Comparison of ENCODE assay signal across 8 mouse cellular contexts in the genomic region with DNA sequence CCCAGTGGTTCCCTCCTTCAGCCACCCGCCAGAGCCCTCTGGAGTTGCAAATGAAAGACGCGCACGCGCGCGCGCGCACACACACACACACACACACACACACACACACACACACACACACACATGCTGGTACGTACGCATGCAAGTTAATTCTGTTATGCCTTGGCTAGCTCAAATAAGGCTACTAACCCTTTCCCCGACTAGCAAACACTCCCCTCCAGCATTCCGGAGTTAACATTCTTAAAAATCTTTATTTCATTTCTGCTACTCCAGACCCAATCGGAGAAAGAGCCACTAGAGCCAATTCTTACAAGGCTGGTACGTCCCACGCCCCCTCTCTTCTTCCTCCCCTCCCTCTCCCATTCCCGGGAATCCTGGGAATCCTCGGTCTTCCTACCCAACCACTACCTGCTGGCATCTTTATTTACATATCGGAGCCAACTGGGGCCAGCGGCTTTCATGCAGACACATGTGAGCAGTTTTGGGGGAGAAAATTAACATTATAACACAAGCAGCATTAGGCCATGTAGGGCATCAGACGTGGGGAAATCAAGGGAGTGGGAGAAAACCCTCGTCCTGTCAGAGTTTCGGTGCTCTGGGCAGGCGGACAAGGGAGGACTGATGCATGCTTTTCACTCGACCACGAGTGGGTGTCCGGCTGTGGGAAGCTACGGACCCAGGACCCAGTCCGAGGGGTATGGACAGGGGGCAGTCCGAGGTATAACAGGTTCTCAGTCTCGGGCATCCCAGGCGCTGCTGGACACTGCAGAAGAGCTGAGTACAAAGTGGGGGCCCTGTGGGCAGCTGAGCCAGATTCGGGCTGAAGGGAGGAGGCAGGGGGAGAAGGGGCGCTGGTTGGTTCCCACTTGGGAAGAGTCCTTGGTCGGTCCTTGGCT. TPM values are rescaled to one million over a fixed set of nuclear protein-coding genes. Genes with fewer than 3 reads are reported as not detected.
DNase-seq lines count a peak whose midpoint lies in the region; ATAC-seq lines count a peak whose summit lies in the region.

No protein-coding gene starts in this region.

- H3K9me3 ChIP-seq in heart, embryonic 14.5 days (ENCODE audit: control insufficient read depth, low read length), result no peaks in the 10 kb centered on the region
- H3K9me3 ChIP-seq in forebrain, embryonic 15.5 days, result no peaks in the 10 kb centered on the region
- no peaks in the 10 kb centered on the region for H3K9me3 ChIP-seq in liver, embryonic 16.5 days (replicated peaks; ENCODE audit: control insufficient read depth, low read length)
- no peaks in the 10 kb centered on the region for H3K9me3 ChIP-seq in stomach, embryonic 16.5 days (replicated peaks; ENCODE audit: control insufficient read depth, low read length)

- H3K4me2 ChIP-seq in heart, embryonic 14.5 days (ENCODE audit: low read length), result peak overlapping the region; percentile 72
- peak overlapping the region; percentile 73 for H3K4me2 ChIP-seq in forebrain, embryonic 15.5 days (replicated peaks)
- peak overlapping the region; percentile 45 for H3K4me2 ChIP-seq in liver, embryonic 16.5 days (ENCODE audit: low read depth, low read length)
- peak overlapping the region; percentile 64 for H3K4me2 ChIP-seq in stomach, embryonic 16.5 days (ENCODE audit: low read depth, low read length)

- peak overlapping the region; percentile 45 for H3K9ac ChIP-seq in heart, embryonic 14.5 days (ENCODE audit: low read length)
- peak overlapping the region; percentile 43 for H3K9ac ChIP-seq in forebrain, embryonic 15.5 days (replicated peaks)
- no peak overlapping the region for H3K9ac ChIP-seq in liver, embryonic 16.5 days (ENCODE audit: low read depth, low read length)
- peak overlapping the region; percentile 31; the same call in 1 of the 2 replicates for H3K9ac ChIP-seq in stomach, embryonic 16.5 days (ENCODE audit: low read length)

- H3K36me3 ChIP-seq in heart, embryonic 14.5 days (ENCODE audit: control insufficient read depth, insufficient read depth, low read length), result no peaks in the 10 kb centered on the region
- no peaks in the 10 kb centered on the region for H3K36me3 ChIP-seq in forebrain, embryonic 15.5 days
- no peaks in the 10 kb centered on the region for H3K36me3 ChIP-seq in liver, embryonic 16.5 days (ENCODE audit: control insufficient read depth, insufficient read depth)
- no peaks in the 10 kb centered on the region for H3K36me3 ChIP-seq in stomach, embryonic 16.5 days (ENCODE audit: control insufficient read depth, insufficient read depth, low read length)

- ATAC-seq in heart, embryonic 14.5 days (ENCODE audit: insufficient number of reproducible peaks, insufficient read depth, low FRiP score, low read depth), result no peak
- peak; percentile 72 for ATAC-seq in forebrain, embryonic 15.5 days (replicated peaks)
- no peak for ATAC-seq in liver, embryonic 16.5 days (ENCODE audit: low read depth)
- ATAC-seq in stomach, embryonic 16.5 days (ENCODE audit: insufficient read depth, low FRiP score), result no peak
- ATAC-seq in granulocyte monocyte progenitor cell, adult 5-6 weeks (replicated peaks; ENCODE audit: poor library complexity, severe bottlenecking), result no peak

- H3K27me3 ChIP-seq in heart, embryonic 14.5 days (ENCODE audit: control insufficient read depth, insufficient read depth, low read length), result no peaks in the 10 kb centered on the region
- no peaks in the 10 kb centered on the region for H3K27me3 ChIP-seq in forebrain, embryonic 15.5 days
- H3K27me3 ChIP-seq in liver, embryonic 16.5 days (ENCODE audit: control insufficient read depth, insufficient read depth, low read depth, low read length), result no peaks in the 10 kb centered on the region
- no peaks in the 10 kb centered on the region for H3K27me3 ChIP-seq in stomach, embryonic 16.5 days (ENCODE audit: control insufficient read depth, insufficient read depth, low read length)

- no peak for DNase-seq in heart, adult 8-10 months (ENCODE audit: low spot score)
- peak; percentile 75 for DNase-seq in ZHBTc4 (ENCODE audit: low read depth, low spot score)
- DNase-seq in thymus, postnatal 4 days, result no peak

- H3K4me3 ChIP-seq in heart, embryonic 14.5 days (ENCODE audit: control insufficient read depth in 1 of 2, insufficient read depth in 1 of 2, low read depth in 1 of 2, low read length in 2 of 2), result peak overlapping the region; percentile 26 to 40
- peak overlapping the region; percentile 45 for H3K4me3 ChIP-seq in forebrain, embryonic 15.5 days
- peak overlapping the region; percentile 27; the same call in 1 of the 2 replicates for H3K4me3 ChIP-seq in liver, embryonic 16.5 days (ENCODE audit: low read depth, low read length)
- H3K4me3 ChIP-seq in stomach, embryonic 16.5 days (replicated peaks; ENCODE audit: low read length), result peak overlapping the region; percentile 41

- 7% methylated on average over 34 of the region's 35 CpGs for WGBS in heart, embryonic 14.5 days
- WGBS in forebrain, embryonic 15.5 days, result 3% methylated on average over 35 of the region's 35 CpGs
- WGBS in liver, embryonic 16.5 days (ENCODE audit: insufficient replicate concordance), result 8% methylated on average over 35 of the region's 35 CpGs
- WGBS in stomach, embryonic 16.5 days, result 5% methylated on average over 35 of the region's 35 CpGs

- no peak overlapping the region for H3K27ac ChIP-seq in heart, embryonic 14.5 days (replicated peaks in 1 of 2; ENCODE audit: control insufficient read depth in 1 of 2, insufficient read depth in 1 of 2, low read depth in 2 of 2, low read length in 2 of 2)
- no peak overlapping the region for H3K27ac ChIP-seq in forebrain, embryonic 15.5 days (replicated peaks)
- no peak overlapping the region for H3K27ac ChIP-seq in liver, embryonic 16.5 days (ENCODE audit: low read length)
- H3K27ac ChIP-seq in stomach, embryonic 16.5 days (ENCODE audit: low read length), result no peak overlapping the region

- peaks cover 2 to 5% of the 10 kb centered on the region in 2 experiments; a peak in 3 of 4 replicates for H3K4me1 ChIP-seq in heart, embryonic 14.5 days (ENCODE audit: control insufficient read depth in 2 of 2, insufficient read depth in 2 of 2, low read length in 2 of 2)
- H3K4me1 ChIP-seq in forebrain, embryonic 15.5 days, result peaks cover 16% of the 10 kb centered on the region
- no peaks in the 10 kb centered on the region for H3K4me1 ChIP-seq in liver, embryonic 16.5 days (ENCODE audit: control insufficient read depth, low read depth, low read length)
- H3K4me1 ChIP-seq in stomach, embryonic 16.5 days (ENCODE audit: control insufficient read depth, insufficient read depth, low read length), result 0 out of 2 replicates have a peak, but pooled peaks cover 3% of the 10 kb centered on the region

RNA-seq across cellular contexts. Expression of a gene that starts 3.7 kb away (rescaled TPM):
- polyA plus RNA-seq in heart, embryonic 14.5 days (2014; fragmentation: Nextera tagmentation; extraction: Ambion mirVana), result 13.8 and 16.9 TPM in 2 replicates
- under 1 TPM; 0.41 to 0.84 (median 0.72) TPM for total RNA-seq in heart, adult 8-10 months (2022)
- 5.3 and 6.5 TPM in 2 replicates for polyA plus RNA-seq in forebrain, embryonic 15.5 days (2015; fragmentation: Nextera tagmentation; extraction: Ambion mirVana)
- 1.3 and 1.6 TPM in 2 replicates for polyA plus RNA-seq in liver, embryonic 16.5 days (2015; fragmentation: Nextera tagmentation; extraction: Ambion mirVana)
- polyA plus RNA-seq in stomach, embryonic 16.5 days (2015; fragmentation: Nextera tagmentation; extraction: Ambion mirVana), result 56.3 and 82.2 TPM in 2 replicates
- total RNA-seq in granulocyte monocyte progenitor cell, adult 5-6 weeks (2014; fragmentation: Nextera tagmentation), result not detected in 2 replicates
- 1.2 and 2.3 TPM in 2 replicates for total RNA-seq in granulocyte monocyte progenitor cell, adult 5-6 weeks (2017)
